Mouse (Mus musculus): ENCODE results near the gene Fuk. TPM values are rescaled to one million over a fixed set of nuclear protein-coding genes. Genes with fewer than 3 reads are reported as not detected.

Gene Fuk
- polyA plus RNA-seq, 1 experiment from 2014 or later = 4.5 TPM

Other genes with a start within 250 kb of the Fuk start
- gene Mtss1l, start 181.0 kb downstream of the Fuk start, polyA plus RNA-seq (2014; fragmentation: Nextera tagmentation; extraction: Ambion mirVana) = 10.5 and 10.8 TPM in 2 replicates
- 0.19 and 1.4 TPM in 2 replicates for gene Il34, start 96.6 kb downstream of the Fuk start, polyA plus RNA-seq (2014; fragmentation: Nextera tagmentation; extraction: Ambion mirVana)
- gene Cog4, start 55.9 kb downstream of the Fuk start, polyA plus RNA-seq (2014; fragmentation: Nextera tagmentation; extraction: Ambion mirVana) = 66.9 and 67.6 TPM in 2 replicates
- gene Sf3b3, start 55.7 kb downstream of the Fuk start, polyA plus RNA-seq (2014; fragmentation: Nextera tagmentation; extraction: Ambion mirVana) = 161 and 190 TPM in 2 replicates
- gene St3gal2, start 17.4 kb upstream of the Fuk start, polyA plus RNA-seq (2014; fragmentation: Nextera tagmentation; extraction: Ambion mirVana) = 10.6 and 11.8 TPM in 2 replicates
- 29.8 and 32.8 TPM in 2 replicates for gene Ddx19a, start 95.3 kb upstream of the Fuk start, polyA plus RNA-seq (2014; fragmentation: Nextera tagmentation; extraction: Ambion mirVana)
- gene Ddx19b, start 129.3 kb upstream of the Fuk start, polyA plus RNA-seq (2014; fragmentation: Nextera tagmentation; extraction: Ambion mirVana) = 6.0 and 7.2 TPM in 2 replicates
- gene Aars, start 130.7 kb upstream of the Fuk start, polyA plus RNA-seq (2014; fragmentation: Nextera tagmentation; extraction: Ambion mirVana) = 64.5 and 74.6 TPM in 2 replicates
- 15.0 and 21.6 TPM in 2 replicates for gene Exosc6, start 153.9 kb upstream of the Fuk start, polyA plus RNA-seq (2014; fragmentation: Nextera tagmentation; extraction: Ambion mirVana)
- gene Clec18a, start 189.9 kb upstream of the Fuk start, polyA plus RNA-seq (2014; fragmentation: Nextera tagmentation; extraction: Ambion mirVana) = 0.52 and 0.88 TPM in 2 replicates
- 5.2 and 6.4 TPM in 2 replicates for gene Pdpr, start 192.1 kb upstream of the Fuk start, polyA plus RNA-seq (2014; fragmentation: Nextera tagmentation; extraction: Ambion mirVana)